Mouse (Mus musculus) bone marrow macrophage, adult 2 months (primary cell): ENCODE data around the gene Olfr1263. TPM values are rescaled to one million over a fixed set of nuclear protein-coding genes. Genes with fewer than 3 reads are reported as not detected.

Experiments
- H3K27ac ChIP-seq: 2 replicates; pipeline ENCODE4 v1.5.1; 2012; ENCODE audit warnings: low read depth, low read length; ENCODE audit not compliant: insufficient read depth
- H3K4me1 ChIP-seq: 2 replicates; pipeline ENCODE4 v1.6.1; 2012; ENCODE audit warnings: low read length; ENCODE audit not compliant: control insufficient read depth, insufficient read depth
- H3K4me3 ChIP-seq: 2 replicates; pipeline ENCODE4 v1.5.1; 2012; ENCODE audit warnings: mild to moderate bottlenecking, low read length, moderate library complexity; ENCODE audit not compliant: insufficient read depth
- CTCF ChIP-seq: IDR thresholded peaks from 2 replicates; pipeline ENCODE4 v1.5.1; 2012; ENCODE audit warnings: low read depth, mild to moderate bottlenecking, low read length, moderate library complexity
- POLR2A ChIP-seq: IDR thresholded peaks from 2 replicates; pipeline ENCODE4 v1.6.1; 2012; ENCODE audit warnings: mild to moderate bottlenecking, low read depth, low read length, borderline replicate concordance
- polyA plus RNA-seq: library from polyadenylated mRNA; stranded (reverse); fragments of >200 nt; gene quantifications from 2 replicates; pipeline ENCODE4 v1.2.4, GENCODE M21; 2012; ENCODE audit not compliant: missing spikeins, insufficient read depth, insufficient read length

Gene Olfr1263
- not detected in 2 replicates for polyA plus RNA-seq

GRCm38 (mm10) chr2:90011831-90012230, at the start of gene Olfr1263:
Gene Olfr1263, plus strand, starts transcription at chr2:90012131.
- no peak within 1 kb of the TSS for H3K4me3 ChIP-seq
- TF ChIP-seq CTCF (no peak), POLR2A (no peak)
- H3K27ac ChIP-seq = no peak within 1 kb of the TSS
- no peaks in the 10 kb centered on the region for H3K4me1 ChIP-seq

- Histone ChIP-seq H3K27ac (no peak within 1 kb of the TSS), H3K4me1 (no peaks in the 10 kb centered on the region), H3K4me3 (no peak within 1 kb of the TSS)
- TF ChIP-seq CTCF (no peak), POLR2A (no peak)
Observed at GRCm38 (mm10) chr2:89974184-89974583, 37.7 kb upstream of the Olfr1263 start, which contains the start of gene Olfr1260. Gene Olfr1260, plus strand, starts transcription at chr2:89974340.

GRCm38 (mm10) chr2:89977709-89978108, 34.2 kb upstream of the Olfr1263 start:
- Histone ChIP-seq H3K27ac (no peak overlapping the region), H3K4me1 (no peaks in the 10 kb centered on the region), H3K4me3 (no peak overlapping the region)
- TF ChIP-seq POLR2A = no peak
- no peak for TF ChIP-seq CTCF

GRCm38 (mm10) chr2:89990921-89991320, 21.0 kb upstream of the Olfr1263 start, which contains the start of gene Olfr1261:
Gene Olfr1261, plus strand, starts transcription at chr2:89991221.
- TF ChIP-seq CTCF (no peak), POLR2A (no peak)
- H3K4me3 ChIP-seq = no peak within 1 kb of the TSS

GRCm38 (mm10) chr2:89999845-90000244, 12.1 kb upstream of the Olfr1263 start, which contains the start of gene Olfr1262:
Gene Olfr1262, plus strand, starts transcription at chr2:90000145.
- Histone ChIP-seq H3K27ac (no peak within 1 kb of the TSS), H3K4me1 (no peaks in the 10 kb centered on the region), H3K4me3 (no peak within 1 kb of the TSS)
- TF ChIP-seq POLR2A = no peak
- TF ChIP-seq CTCF = no peak

More at GRCm38 (mm10) chr2:89990921-89991320, 21.0 kb upstream of the Olfr1263 start, which contains the start of gene Olfr1261:
- Histone ChIP-seq H3K27ac (no peak within 1 kb of the TSS), H3K4me1 (no peaks in the 10 kb centered on the region)

GRCm38 (mm10) chr2:90025477-90025876, 13.5 kb downstream of the Olfr1263 start, which contains the start of gene Olfr1264:
Gene Olfr1264, minus strand, starts transcription at chr2:90025577.
- TF ChIP-seq CTCF = no peak
- TF ChIP-seq POLR2A = no peak
- Histone ChIP-seq H3K4me1 (no peaks in the 10 kb centered on the region), H3K4me3 (no peak within 1 kb of the TSS), H3K27ac (no peak within 1 kb of the TSS)

GRCm38 (mm10) chr2:90035037-90035436, 23.1 kb downstream of the Olfr1263 start, which contains the start of gene Olfr1265:
Gene Olfr1265, plus strand, starts transcription at chr2:90035337.
- H3K27ac ChIP-seq = no peak within 1 kb of the TSS
- H3K4me1 ChIP-seq = no peaks in the 10 kb centered on the region
- TF ChIP-seq CTCF = no peak
- no peak for TF ChIP-seq POLR2A

GRCm38 (mm10) chr2:90063494-90063893, 51.6 kb downstream of the Olfr1263 start, which contains the start of gene Olfr140:
Gene Olfr140, minus strand, starts transcription at chr2:90063594.
- TF ChIP-seq POLR2A (no peak), CTCF (no peak)
- no peak within 1 kb of the TSS for H3K4me3 ChIP-seq
- H3K4me1 ChIP-seq = no peaks in the 10 kb centered on the region
- no peak within 1 kb of the TSS for H3K27ac ChIP-seq

More at GRCm38 (mm10) chr2:90035037-90035436, 23.1 kb downstream of the Olfr1263 start, which contains the start of gene Olfr1265:
- no peak within 1 kb of the TSS for H3K4me3 ChIP-seq

Other genes with a start within 250 kb of the Olfr1263 start
- 0.25 TPM in 1 of 2 replicates, not detected in the other for gene Olfr1254, start 218.5 kb upstream of the Olfr1263 start, polyA plus RNA-seq
- not detected in 2 replicates for gene Olfr1255, start 200.1 kb upstream of the Olfr1263 start, polyA plus RNA-seq
- not detected in 2 replicates for gene Olfr1256, start 170.6 kb upstream of the Olfr1263 start, polyA plus RNA-seq
- gene Olfr48, start 163.9 kb upstream of the Olfr1263 start, polyA plus RNA-seq = not detected in 2 replicates
- gene Olfr1257, start 133.7 kb upstream of the Olfr1263 start, polyA plus RNA-seq = not detected in 2 replicates
- gene Olfr1258, start 84.8 kb upstream of the Olfr1263 start, polyA plus RNA-seq = not detected in 2 replicates
- gene Olfr1259, start 63.5 kb upstream of the Olfr1263 start, polyA plus RNA-seq = not detected in 2 replicates
- gene Olfr1260, start 37.8 kb upstream of the Olfr1263 start, polyA plus RNA-seq = not detected in 2 replicates
- not detected in 2 replicates for gene Olfr1261, start 20.9 kb upstream of the Olfr1263 start, polyA plus RNA-seq
- gene Olfr1262, start 12.0 kb upstream of the Olfr1263 start, polyA plus RNA-seq = not detected in 2 replicates
- not detected in 2 replicates for gene Olfr1264, start 13.4 kb downstream of the Olfr1263 start, polyA plus RNA-seq
- not detected in 2 replicates for gene Olfr1265, start 23.2 kb downstream of the Olfr1263 start, polyA plus RNA-seq
- not detected in 2 replicates for gene Olfr140, start 51.5 kb downstream of the Olfr1263 start, polyA plus RNA-seq
- not detected in 2 replicates for gene Olfr1269, start 109.3 kb downstream of the Olfr1263 start, polyA plus RNA-seq
- gene Olfr32, start 130.2 kb downstream of the Olfr1263 start, polyA plus RNA-seq = not detected in 2 replicates
- gene Olfr1270, start 141.0 kb downstream of the Olfr1263 start, polyA plus RNA-seq = not detected in 2 replicates
- not detected in 2 replicates for gene Olfr1506, start 212.4 kb downstream of the Olfr1263 start, polyA plus RNA-seq
- gene Olfr142, start 245.5 kb downstream of the Olfr1263 start, polyA plus RNA-seq = not detected in 2 replicates